Mouse (Mus musculus) heart, adult 2 months (tissue): Measurements from ENCODE around the gene Rdx.

Source experiments
- CTCF ChIP-seq: fragments of 200-600 bp; IDR thresholded peaks from 2 replicates; pipeline ENCODE4 v1.8.1; 2022; ENCODE audit warnings: antibody characterized with exemption, mild to moderate bottlenecking, moderate library complexity
- EP300 ChIP-seq: fragments of 200-500 bp; IDR thresholded peaks from 2 replicates; pipeline ENCODE4 v1.6.1; 2011; ENCODE audit warnings: low read depth, low read length, control low read depth; ENCODE audit not compliant: insufficient read depth
- POLR2A ChIP-seq: fragments of 200-500 bp; IDR thresholded peaks from 2 replicates; pipeline ENCODE4 v1.6.1; 2011; ENCODE audit warnings: mild to moderate bottlenecking, low read depth, low read length, control low read depth; ENCODE audit not compliant: insufficient read depth

- TF ChIP-seq POLR2A (no peak), CTCF (no peak), EP300 (no peak)
These were observed 50.4 kb downstream of the Rdx start for GRCm38 (mm10) chr9:52097386-52097785.
